Mouse (Mus musculus): ENCODE measurements around the gene Accsl. TPM values are rescaled to one million over a fixed set of nuclear protein-coding genes. Genes with fewer than 3 reads are reported as not detected.

The Accsl gene
- not detected in 2 replicates for polyA plus RNA-seq (2015; fragmentation: Nextera tagmentation; extraction: Ambion mirVana)

- WGBS: 63% methylated on average over 7 of the region's 7 CpGs
Measured at GRCm38 (mm10) chr2:93869107-93869600, at the start of gene Accsl. Gene Accsl (minus strand): TSS chr2:93869157.

DNA sequence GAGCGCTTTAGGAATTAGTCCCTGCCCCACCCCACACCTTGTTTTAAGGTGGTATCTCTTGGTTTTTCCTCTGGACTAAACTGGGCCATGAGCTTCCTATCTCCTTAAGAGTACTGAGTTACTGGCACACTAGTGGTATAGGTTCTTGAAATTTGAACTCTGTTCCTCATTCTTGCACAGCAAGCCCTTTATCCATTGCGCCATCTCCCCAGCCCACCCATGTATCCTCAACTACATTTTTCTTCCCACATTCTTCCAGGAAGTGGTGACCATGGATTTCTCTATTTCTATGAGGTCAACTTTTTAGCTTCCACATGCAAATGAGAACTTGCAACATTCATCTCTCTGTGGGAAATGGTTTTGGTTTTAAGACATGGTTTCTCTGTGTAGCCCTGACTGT lies 44.6 kb upstream of the Accsl start:
- no peak overlapping the region for H3K4me2 ChIP-seq (replicated peaks)
- H3K27me3 ChIP-seq: 0 out of 2 replicates have a peak, but pooled peaks cover 4% of the 10 kb centered on the region
- H3K36me3 ChIP-seq: no peaks in the 10 kb centered on the region
- no peaks in the 10 kb centered on the region for H3K9me3 ChIP-seq
- H3K4me3 ChIP-seq: no peak overlapping the region
- no peak for ATAC-seq (ENCODE audit: low FRiP score, low read depth)
- H3K27ac ChIP-seq: no peak overlapping the region
- 89% methylated on average over 2 of the region's 2 CpGs for WGBS
- no peaks in the 10 kb centered on the region for H3K4me1 ChIP-seq
- no peak overlapping the region for H3K9ac ChIP-seq

More at GRCm38 (mm10) chr2:93869107-93869600, at the start of gene Accsl:
- Histone ChIP-seq H3K36me3 (no peaks in the 10 kb centered on the region), H3K4me2 (replicated peaks) (no peak within 1 kb of the TSS), H3K4me1 (peaks cover 3% of the 10 kb centered on the region; the same call in 1 of the 2 replicates), H3K27ac (no peak within 1 kb of the TSS), H3K27me3 (no peaks in the 10 kb centered on the region), H3K9ac (no peak within 1 kb of the TSS), H3K9me3 (no peaks in the 10 kb centered on the region), H3K4me3 (no peak within 1 kb of the TSS)
- ATAC-seq (ENCODE audit: low FRiP score, low read depth): no peak

GRCm38 (mm10) chr2:93911942-93912341 lies 43.0 kb upstream of the Accsl start:
- 89% methylated on average over 10 of the region's 10 CpGs for WGBS
- H3K36me3 ChIP-seq: no peaks in the 10 kb centered on the region
- no peak for ATAC-seq (ENCODE audit: low FRiP score, low read depth)
- H3K4me3 ChIP-seq: no peak overlapping the region
- no peak overlapping the region for H3K27ac ChIP-seq
- H3K9ac ChIP-seq: no peak overlapping the region
- H3K9me3 ChIP-seq: no peaks in the 10 kb centered on the region
- H3K4me2 ChIP-seq (replicated peaks): no peak overlapping the region
- H3K4me1 ChIP-seq: peaks cover 6% of the 10 kb centered on the region
- H3K27me3 ChIP-seq: 0 out of 2 replicates have a peak, but pooled peaks cover 4% of the 10 kb centered on the region

GRCm38 (mm10) chr2:93909716-93910115 lies 40.8 kb upstream of the Accsl start:
- 72% methylated on average over 5 of the region's 5 CpGs for WGBS
- no peak for ATAC-seq (ENCODE audit: low FRiP score, low read depth)
- no peak overlapping the region for H3K27ac ChIP-seq

DNA sequence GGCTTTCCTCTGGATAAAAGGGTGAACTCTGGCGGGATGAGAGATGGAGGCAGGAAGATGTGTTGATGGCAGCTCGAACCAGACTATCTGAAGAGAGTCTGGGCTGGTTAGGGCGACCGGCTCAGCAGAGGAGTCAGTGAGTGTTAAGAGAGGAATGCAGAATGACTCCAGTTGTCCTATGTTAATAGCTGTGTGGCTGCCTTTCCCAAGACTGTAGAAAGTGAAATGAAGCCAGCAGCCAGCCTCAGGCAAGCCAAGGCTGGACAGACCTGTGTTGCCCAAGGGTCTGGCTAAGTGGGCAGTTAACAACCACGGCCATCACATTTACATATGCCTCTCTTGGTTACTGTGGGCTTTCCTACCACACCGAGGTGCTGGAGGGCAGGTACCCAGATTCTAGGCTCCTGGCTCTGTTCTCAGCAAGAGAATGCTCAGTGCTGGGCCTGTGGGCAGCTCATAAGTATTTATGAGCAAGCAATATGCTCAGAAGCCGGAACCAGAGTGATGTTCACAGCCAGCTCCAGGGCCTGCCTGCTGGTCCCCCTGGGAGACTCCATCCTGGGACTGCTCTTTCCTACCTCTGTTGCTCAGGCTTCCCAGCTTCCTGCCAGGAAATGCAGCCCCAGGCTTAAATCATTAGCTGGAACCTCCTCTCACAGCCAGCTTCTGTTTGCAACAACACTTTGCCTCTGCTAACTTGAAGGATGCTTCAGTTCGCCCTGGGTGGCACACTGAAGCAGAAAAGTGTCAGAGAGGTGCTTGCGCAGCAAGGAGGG lies 38.8 kb upstream of the Accsl start:
- H3K4me1 ChIP-seq: peaks cover 6% of the 10 kb centered on the region
- H3K9ac ChIP-seq: no peak overlapping the region
- no peak overlapping the region for H3K27ac ChIP-seq
- H3K9me3 ChIP-seq: no peaks in the 10 kb centered on the region
- H3K4me3 ChIP-seq: no peak overlapping the region
- no peaks in the 10 kb centered on the region for H3K27me3 ChIP-seq
- ATAC-seq (ENCODE audit: low FRiP score, low read depth): no peak
- 39% methylated on average over 9 of the region's 9 CpGs for WGBS
- no peak overlapping the region for H3K4me2 ChIP-seq (replicated peaks)
- H3K36me3 ChIP-seq: no peaks in the 10 kb centered on the region

More at GRCm38 (mm10) chr2:93909716-93910115, 40.8 kb upstream of the Accsl start:
- no peak overlapping the region for H3K9ac ChIP-seq
- H3K9me3 ChIP-seq: no peaks in the 10 kb centered on the region
- no peak overlapping the region for H3K4me3 ChIP-seq
- no peak overlapping the region for H3K4me2 ChIP-seq (replicated peaks)
- H3K27me3 ChIP-seq: 0 out of 2 replicates have a peak, but pooled peaks cover 4% of the 10 kb centered on the region
- peaks cover 6% of the 10 kb centered on the region for H3K4me1 ChIP-seq
- H3K36me3 ChIP-seq: no peaks in the 10 kb centered on the region

DNA sequence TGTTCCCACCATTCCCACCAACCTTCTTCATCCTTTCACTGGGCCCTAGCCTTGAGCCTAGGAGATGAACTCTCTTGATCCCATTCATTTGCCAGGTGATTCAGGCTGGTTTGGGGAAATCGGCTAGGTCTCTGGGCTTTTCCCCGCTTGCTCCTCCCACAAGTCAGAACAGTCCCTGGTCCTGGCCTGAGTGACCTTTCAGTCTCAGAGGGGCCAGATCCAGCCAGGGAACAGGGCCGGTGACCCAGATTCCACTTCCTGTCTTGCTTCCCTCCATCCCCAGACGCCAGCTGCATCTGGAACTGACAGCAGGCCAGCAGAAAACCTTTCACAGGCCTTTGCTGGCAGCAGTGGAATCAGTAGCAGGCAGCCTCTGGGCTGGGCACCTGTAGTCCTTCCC lies 37.4 kb upstream of the Accsl start:
- H3K9me3 ChIP-seq: no peaks in the 10 kb centered on the region
- no peak overlapping the region for H3K9ac ChIP-seq
- H3K4me2 ChIP-seq (replicated peaks): no peak overlapping the region
- no peaks in the 10 kb centered on the region for H3K27me3 ChIP-seq
- H3K4me3 ChIP-seq: no peak overlapping the region
- H3K27ac ChIP-seq: no peak overlapping the region
- H3K4me1 ChIP-seq: peaks cover 6% of the 10 kb centered on the region
- no peaks in the 10 kb centered on the region for H3K36me3 ChIP-seq
- ATAC-seq (ENCODE audit: low FRiP score, low read depth): no peak
- WGBS: 30% methylated on average over 4 of the region's 4 CpGs

GRCm38 (mm10) chr2:93903415-93903814 lies 34.5 kb upstream of the Accsl start:
- Histone ChIP-seq H3K27me3 (no peaks in the 10 kb centered on the region), H3K4me2 (replicated peaks) (no peak overlapping the region), H3K27ac (no peak overlapping the region), H3K9me3 (no peaks in the 10 kb centered on the region), H3K9ac (no peak overlapping the region), H3K4me1 (peaks cover 6% of the 10 kb centered on the region), H3K4me3 (no peak overlapping the region), H3K36me3 (no peaks in the 10 kb centered on the region)
- ATAC-seq (ENCODE audit: low FRiP score, low read depth): no peak
- 46% methylated on average over 6 of the region's 6 CpGs for WGBS

- Histone ChIP-seq H3K4me2 (replicated peaks) (no peak overlapping the region), H3K4me1 (peaks cover 3% of the 10 kb centered on the region), H3K9me3 (no peaks in the 10 kb centered on the region), H3K27ac (no peak overlapping the region), H3K36me3 (no peaks in the 10 kb centered on the region), H3K9ac (no peak overlapping the region), H3K27me3 (no peaks in the 10 kb centered on the region), H3K4me3 (no peak overlapping the region)
- 44% methylated on average over 5 of the region's 5 CpGs for WGBS
- no peak for ATAC-seq (ENCODE audit: low FRiP score, low read depth)
Measured at GRCm38 (mm10) chr2:93902680-93903305, 33.8 kb upstream of the Accsl start.

DNA sequence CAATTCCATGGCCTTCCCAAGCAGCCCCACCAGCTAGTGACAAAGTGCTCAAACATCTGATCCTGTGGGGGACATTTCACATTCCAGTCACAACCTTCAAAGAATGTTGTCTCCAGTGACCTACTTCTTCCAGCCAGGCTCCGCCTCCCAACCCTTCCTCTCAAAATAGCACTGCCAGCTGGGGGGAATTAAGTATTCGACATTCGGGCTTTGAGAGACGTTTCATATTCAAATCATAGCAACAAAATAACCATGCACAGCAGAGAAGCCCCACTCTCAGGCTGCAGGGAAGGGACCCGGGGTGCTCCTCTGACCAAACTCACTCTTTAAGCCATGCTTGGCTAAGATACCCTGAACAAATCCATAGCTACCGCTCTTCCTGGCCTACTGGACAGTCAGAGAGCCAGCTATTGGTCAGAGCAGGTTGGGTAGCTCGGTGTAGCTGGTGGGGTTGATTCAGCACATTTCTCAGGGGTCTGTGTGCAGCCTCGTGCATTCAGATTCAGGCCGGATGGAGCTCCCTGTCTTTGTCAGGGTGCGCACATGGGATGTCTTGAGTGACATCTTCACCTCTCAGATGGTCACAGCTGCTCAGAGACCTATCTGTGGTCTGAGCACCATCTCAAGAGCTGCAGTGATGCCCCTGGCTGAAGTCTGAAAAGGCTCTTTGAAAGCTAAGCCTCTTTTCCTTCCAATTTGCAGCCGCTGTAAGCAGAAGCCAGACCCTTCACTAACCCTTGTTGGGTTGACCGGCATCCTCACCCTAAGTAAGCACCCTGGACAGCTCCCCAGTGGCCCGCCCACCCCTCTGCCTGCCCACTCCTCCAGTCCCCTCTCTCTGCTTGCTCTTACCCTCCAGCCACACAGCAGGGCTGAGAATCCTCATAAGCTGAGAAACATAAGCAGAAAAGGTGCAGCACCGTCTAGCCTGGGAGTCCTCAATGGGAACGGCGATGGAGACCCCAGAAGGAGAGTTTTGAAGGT lies 30.7 kb upstream of the Accsl start:
- no peaks in the 10 kb centered on the region for H3K27me3 ChIP-seq
- 53% methylated on average over 16 of the region's 16 CpGs for WGBS
- H3K4me3 ChIP-seq: no peak overlapping the region
- no peaks in the 10 kb centered on the region for H3K4me1 ChIP-seq
- H3K4me2 ChIP-seq (replicated peaks): no peak overlapping the region
- H3K27ac ChIP-seq: no peak overlapping the region
- no peaks in the 10 kb centered on the region for H3K36me3 ChIP-seq
- ATAC-seq (ENCODE audit: low FRiP score, low read depth): no peak
- no peaks in the 10 kb centered on the region for H3K9me3 ChIP-seq
- H3K9ac ChIP-seq: no peak overlapping the region

- no peak overlapping the region for H3K4me3 ChIP-seq
- no peaks in the 10 kb centered on the region for H3K27me3 ChIP-seq
- H3K4me2 ChIP-seq (replicated peaks): no peak overlapping the region
- no peaks in the 10 kb centered on the region for H3K9me3 ChIP-seq
- peaks cover 17% of the 10 kb centered on the region for H3K4me1 ChIP-seq
- 0 out of 2 replicates have a peak overlapping the region, but pooled peaks have one; percentile 8 for H3K9ac ChIP-seq
- no peaks in the 10 kb centered on the region for H3K36me3 ChIP-seq
- 19% methylated on average over 9 of the region's 9 CpGs for WGBS
- H3K27ac ChIP-seq: peak overlapping the region; percentile 55
- ATAC-seq (ENCODE audit: low FRiP score, low read depth): peak; percentile 72
Measured at GRCm38 (mm10) chr2:93891611-93892280, 22.8 kb upstream of the Accsl start.

- Histone ChIP-seq H3K4me2 (replicated peaks) (no peak overlapping the region), H3K27ac (no peak overlapping the region), H3K4me3 (no peak overlapping the region), H3K9ac (no peak overlapping the region), H3K36me3 (no peaks in the 10 kb centered on the region), H3K9me3 (no peaks in the 10 kb centered on the region), H3K27me3 (no peaks in the 10 kb centered on the region), H3K4me1 (peaks cover 17% of the 10 kb centered on the region)
- no peak for ATAC-seq (ENCODE audit: low FRiP score, low read depth)
- WGBS: 75% methylated on average over 8 of the region's 8 CpGs
Measured at GRCm38 (mm10) chr2:93890143-93890542, 21.2 kb upstream of the Accsl start.
